31 mouse cellular contexts compared by ENCODE assay signal in the genomic region with DNA sequence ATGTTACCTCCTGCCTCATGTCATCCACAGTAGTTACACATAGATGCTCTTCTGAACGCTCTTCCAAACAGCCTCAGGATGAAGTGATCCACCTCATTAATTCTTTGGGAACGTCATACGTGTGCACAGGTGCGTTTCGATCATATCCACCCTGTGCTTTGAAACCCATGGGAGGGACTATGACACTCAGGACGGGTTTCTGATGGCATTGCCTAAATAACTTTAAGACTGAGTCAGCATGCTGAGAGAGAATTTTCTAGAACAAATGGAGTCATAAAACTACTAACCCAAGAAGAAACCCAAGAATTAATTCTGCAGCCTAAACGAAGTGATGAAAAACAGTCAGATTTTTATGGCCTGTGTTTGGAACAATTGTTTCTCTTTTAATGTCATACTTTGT.
"Had no signal": no experiment of that assay in that cellular context is flagged by ENCODE, and none has a peak within 500 bp of the region (broad histone marks: within the 10 kb centered on the region; RNA-seq: fewer than 3 reads in every experiment).

No protein-coding gene starts in this region.

- H3K27ac ChIP-seq: limb, embryonic 10.5 days; limb, embryonic 12.5 days; limb, embryonic 13.5 days; limb, embryonic 15.5 days; liver, embryonic 12.5 days; liver, embryonic 13.5 days; liver, embryonic 14.5 days; liver, embryonic 15.5 days; lung, embryonic 15.5 days; macrophage; midbrain, embryonic 10.5 days; midbrain, embryonic 12.5 days; midbrain, embryonic 13.5 days; midbrain, embryonic 15.5 days; neural tube, embryonic 12.5 days had no signal

- H3K9ac ChIP-seq: limb, embryonic 12.5 days; limb, embryonic 13.5 days; limb, embryonic 15.5 days; liver, embryonic 12.5 days; liver, embryonic 13.5 days; liver, embryonic 14.5 days; liver, embryonic 15.5 days; liver, postnatal 0 days; lung, embryonic 14.5 days; lung, embryonic 15.5 days; midbrain, embryonic 12.5 days; midbrain, embryonic 13.5 days; midbrain, embryonic 15.5 days; neural tube, embryonic 12.5 days had no signal

- H3K27me3 ChIP-seq: limb, embryonic 12.5 days; limb, embryonic 13.5 days; limb, embryonic 15.5 days; liver, embryonic 12.5 days; liver, embryonic 13.5 days; liver, embryonic 15.5 days; lung, embryonic 15.5 days; midbrain, embryonic 12.5 days; midbrain, embryonic 13.5 days; midbrain, embryonic 15.5 days; neural tube, embryonic 12.5 days had no signal

- H3K4me2 ChIP-seq: limb, embryonic 12.5 days; limb, embryonic 13.5 days; limb, embryonic 15.5 days; liver, embryonic 11.5 days; liver, embryonic 12.5 days; liver, embryonic 13.5 days; liver, embryonic 15.5 days; lung, embryonic 14.5 days; lung, embryonic 15.5 days; midbrain, embryonic 12.5 days; midbrain, embryonic 13.5 days; midbrain, embryonic 15.5 days; neural tube, embryonic 12.5 days had no signal

- H3K4me3 ChIP-seq: limb, embryonic 10.5 days; limb, embryonic 12.5 days; limb, embryonic 13.5 days; limb, embryonic 15.5 days; liver, embryonic 12.5 days; liver, embryonic 13.5 days; liver, embryonic 15.5 days; lung, embryonic 15.5 days; megakaryocyte, embryonic 14.5 days; midbrain, embryonic 10.5 days; midbrain, embryonic 12.5 days; midbrain, embryonic 13.5 days; midbrain, embryonic 15.5 days; myocyte; neural tube, embryonic 12.5 days had no signal

- H3K9me3 ChIP-seq: limb, embryonic 10.5 days; limb, embryonic 12.5 days; limb, embryonic 13.5 days; limb, embryonic 15.5 days; liver, embryonic 12.5 days; liver, embryonic 13.5 days; liver, embryonic 15.5 days; lung, embryonic 15.5 days; megakaryocyte, embryonic 14.5 days; midbrain, embryonic 10.5 days; midbrain, embryonic 12.5 days; midbrain, embryonic 13.5 days; midbrain, embryonic 15.5 days; neural tube, embryonic 12.5 days had no signal

- H3K4me1 ChIP-seq: limb, embryonic 10.5 days; limb, embryonic 12.5 days; limb, embryonic 13.5 days; limb, embryonic 15.5 days; liver, embryonic 12.5 days; liver, embryonic 13.5 days; liver, embryonic 15.5 days; lung, embryonic 15.5 days; midbrain, embryonic 12.5 days; midbrain, embryonic 13.5 days; midbrain, embryonic 15.5 days; neural tube, embryonic 12.5 days had no signal

- H3K36me3 ChIP-seq: limb, embryonic 10.5 days; limb, embryonic 12.5 days; limb, embryonic 13.5 days; limb, embryonic 15.5 days; liver, embryonic 12.5 days; liver, embryonic 13.5 days; liver, embryonic 15.5 days; lung, embryonic 15.5 days; midbrain, embryonic 10.5 days; midbrain, embryonic 12.5 days; midbrain, embryonic 13.5 days; midbrain, embryonic 15.5 days; neural tube, embryonic 12.5 days had no signal

- ATAC-seq: liver, embryonic 12.5 days; liver, postnatal 0 days; lung, postnatal 0 days; midbrain, embryonic 13.5 days; midbrain, embryonic 15.5 days; midbrain, embryonic 16.5 days had no signal

- DNase-seq: left cerebral cortex, postnatal 4 days; liver; liver, embryonic 13.5 days; liver, postnatal 0 days; lung, adult 18-20 months; lung, adult 2 months; lung, embryonic 14.5 days; lung, postnatal 10 days; lung, postnatal 14 days; lung, postnatal 36 days; lung, postnatal 4 days; midbrain, embryonic 14.5 days had no signal
